Mouse (Mus musculus): ENCODE data around the gene Gm49396.
A peak's percentile ranks its signal among the peaks of the same experiment; 100 is the strongest.

Gene Gm49396

DNA sequence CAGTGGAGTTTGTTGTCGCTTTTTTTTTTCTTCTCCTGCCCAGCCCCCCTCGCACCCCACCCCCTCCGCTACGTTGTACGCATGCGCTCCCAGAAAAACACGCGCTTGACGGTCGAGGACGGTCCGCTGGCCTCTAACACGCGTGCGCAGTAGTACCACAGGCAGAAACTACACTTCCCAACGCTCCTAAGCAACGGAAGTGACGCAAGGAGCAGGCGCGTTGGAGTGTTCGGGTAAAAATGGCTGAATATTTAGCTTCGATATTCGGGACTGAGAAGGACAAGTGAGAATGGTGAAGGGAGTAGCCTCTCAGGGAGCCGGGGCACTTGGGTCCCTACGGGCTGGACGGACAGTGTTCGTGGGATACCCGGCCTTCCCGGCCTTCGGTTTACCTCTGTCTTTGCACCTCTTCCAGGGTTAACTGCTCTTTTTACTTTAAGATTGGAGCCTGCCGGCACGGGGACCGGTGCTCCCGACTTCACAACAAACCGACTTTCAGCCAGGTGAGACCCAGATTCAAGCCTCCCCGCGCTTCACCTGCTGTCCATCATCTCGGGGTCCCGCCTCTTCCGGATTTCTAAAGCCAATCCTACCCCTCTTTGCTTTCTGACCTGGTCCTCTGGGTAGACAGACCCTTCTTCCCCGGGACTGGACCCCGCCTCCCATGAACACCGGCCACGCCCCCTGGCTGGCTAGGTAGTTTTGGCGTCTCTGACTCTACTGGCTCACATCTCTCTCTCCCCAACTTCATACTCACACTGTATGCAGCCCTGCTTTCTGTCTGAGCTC, at the start of gene Gm49396, which contains the start of the genes U2af1l4 and Psenen:
Gene Gm49396 (plus strand): TSS at position 228 of the 789 bp plus-strand sequence.
Gene U2af1l4 (plus strand): TSS at position 185 of the 789 bp plus-strand sequence.
Gene Psenen (minus strand): TSS at position 511 of the 789 bp plus-strand sequence.
- peak; percentile 93 for DNase-seq

DNA sequence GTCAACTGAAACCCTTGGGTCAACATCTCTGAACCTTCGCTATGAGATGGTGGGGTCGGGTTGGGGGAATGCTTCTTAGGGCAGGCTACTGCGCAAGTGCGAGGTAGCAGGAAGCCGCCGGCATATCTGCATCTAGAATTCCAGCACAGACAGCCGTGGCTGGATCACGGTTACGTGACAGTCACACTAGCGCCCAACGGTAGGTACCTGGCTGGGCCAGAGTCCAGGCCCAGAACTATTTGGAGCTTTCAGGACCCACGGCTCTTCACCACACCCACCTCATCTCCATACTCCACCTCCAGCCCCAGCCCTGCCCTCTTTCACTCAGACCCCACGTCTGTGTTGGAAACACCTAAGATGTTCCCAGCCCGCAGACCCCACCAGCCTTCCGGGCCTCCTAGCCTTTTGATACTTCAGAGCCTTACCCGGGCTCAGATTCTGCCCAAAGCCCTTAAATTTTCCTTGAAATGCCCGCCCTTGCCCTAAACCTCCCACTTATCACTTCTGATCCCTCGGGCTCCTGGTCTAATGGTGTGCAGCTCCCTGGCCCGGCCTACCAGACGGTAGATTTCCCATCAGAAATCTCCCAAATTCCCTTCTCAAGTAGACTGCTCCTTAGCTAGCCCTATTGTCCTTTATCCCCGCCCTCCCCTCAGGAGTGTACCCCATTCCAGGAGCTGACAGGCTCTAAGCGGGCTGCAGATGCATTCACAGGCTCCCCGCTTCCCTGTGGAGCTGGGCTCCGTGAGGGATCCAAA, 48.0 kb upstream of the Gm49396 start:
- no peak for DNase-seq

DNA sequence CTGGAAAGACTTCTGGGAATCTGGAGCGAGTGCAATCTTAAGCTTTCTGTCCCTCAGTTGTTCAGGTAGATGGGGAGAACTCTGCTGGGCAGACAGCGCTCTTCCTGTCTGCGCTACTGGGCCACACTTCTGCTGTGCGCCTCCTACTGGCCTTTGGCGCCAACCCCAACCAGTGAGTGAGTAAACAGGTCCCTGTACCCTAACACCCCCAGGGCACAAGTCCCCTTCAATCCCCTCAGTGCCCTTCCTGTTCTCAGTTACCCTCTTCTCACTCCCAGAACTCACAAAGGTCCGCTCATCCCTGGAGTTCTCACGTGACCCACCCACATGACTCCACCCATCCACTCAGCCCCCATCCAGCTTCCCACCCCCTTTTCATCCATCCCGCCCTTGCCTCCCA, 44.8 kb upstream of the Gm49396 start:
- DNase-seq, result no peak

DNA sequence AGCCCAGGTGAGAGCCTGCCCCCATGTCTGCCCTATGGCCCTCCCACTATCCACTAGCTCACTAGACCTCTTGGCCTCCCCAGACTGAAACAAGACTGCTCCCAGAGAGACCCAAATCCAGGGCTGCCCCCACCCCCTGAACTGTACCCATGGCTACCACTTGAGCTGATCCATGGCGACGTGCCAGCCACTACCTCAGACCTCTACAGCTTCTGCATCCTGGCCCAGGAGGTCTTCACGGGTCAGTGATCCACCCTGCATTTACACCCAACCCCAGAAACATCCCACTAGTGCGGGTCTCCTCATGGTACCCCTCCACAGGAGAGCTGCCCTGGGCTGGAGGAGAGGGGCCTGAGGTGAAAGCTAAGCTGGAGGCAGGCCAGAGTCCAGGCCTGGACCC, 42.7 kb upstream of the Gm49396 start:
- peak; percentile 33 for DNase-seq

DNA sequence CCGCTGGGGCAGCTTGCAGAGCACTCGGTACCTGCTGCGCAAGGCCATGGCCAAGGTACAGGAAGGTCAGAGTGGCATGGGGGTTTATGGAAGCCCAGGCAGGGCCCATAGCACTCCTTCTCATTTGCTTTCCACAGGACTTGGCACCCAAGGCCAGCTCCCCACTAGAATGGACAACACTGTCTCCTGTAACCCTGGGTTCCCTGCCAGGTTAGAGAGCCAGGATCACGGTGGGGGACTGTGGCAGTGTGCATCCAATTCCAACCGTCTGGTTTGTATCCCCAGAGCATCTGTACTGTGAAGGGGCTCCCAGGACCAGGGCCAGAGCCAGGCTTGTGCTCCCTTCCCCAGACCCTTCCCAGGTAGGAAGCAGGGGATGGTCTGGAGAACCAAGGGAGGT, 42.3 kb upstream of the Gm49396 start:
- DNase-seq, result peak; percentile 48

DNA sequence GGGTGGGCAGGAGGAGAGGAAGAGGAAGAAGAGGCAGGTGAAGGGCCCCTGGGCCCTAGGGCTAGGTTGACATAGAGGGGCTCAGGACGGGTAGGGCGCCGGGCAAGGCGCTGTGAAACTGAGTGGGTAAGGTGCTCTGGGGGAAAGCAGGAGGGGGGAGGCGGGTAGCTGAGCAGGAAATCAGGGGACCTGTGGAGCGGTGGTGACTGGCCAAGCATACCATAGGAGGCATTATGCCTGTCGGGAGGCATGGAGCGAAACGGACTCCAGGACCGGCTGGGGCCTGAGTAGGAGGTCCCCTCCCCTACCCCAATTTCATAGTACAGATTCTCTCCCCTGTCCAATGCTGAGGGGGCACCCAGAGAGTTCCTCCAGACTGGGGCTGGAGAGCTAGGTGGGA, 40.3 kb upstream of the Gm49396 start:
- DNase-seq, result no peak

DNA sequence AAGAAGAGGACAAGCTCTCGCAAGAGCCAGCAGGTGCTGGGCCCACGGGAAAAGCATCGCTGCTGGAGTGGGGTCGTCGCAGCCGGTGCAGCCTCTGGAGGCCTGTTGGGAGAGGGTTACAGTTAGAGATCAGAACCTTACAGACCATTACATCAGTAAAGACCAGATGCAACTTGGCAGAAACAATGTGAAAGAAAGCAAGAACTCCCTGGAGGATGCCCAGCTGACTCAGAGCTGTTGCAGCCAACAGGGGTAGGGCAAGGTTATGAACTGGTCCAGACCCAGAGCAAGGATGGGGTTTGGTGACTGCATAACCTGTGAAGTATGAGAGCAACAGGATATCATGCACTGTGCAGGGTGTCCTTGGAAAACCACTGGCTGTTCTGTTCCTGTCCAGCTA, 38.7 kb upstream of the Gm49396 start:
- DNase-seq, result no peak

DNA sequence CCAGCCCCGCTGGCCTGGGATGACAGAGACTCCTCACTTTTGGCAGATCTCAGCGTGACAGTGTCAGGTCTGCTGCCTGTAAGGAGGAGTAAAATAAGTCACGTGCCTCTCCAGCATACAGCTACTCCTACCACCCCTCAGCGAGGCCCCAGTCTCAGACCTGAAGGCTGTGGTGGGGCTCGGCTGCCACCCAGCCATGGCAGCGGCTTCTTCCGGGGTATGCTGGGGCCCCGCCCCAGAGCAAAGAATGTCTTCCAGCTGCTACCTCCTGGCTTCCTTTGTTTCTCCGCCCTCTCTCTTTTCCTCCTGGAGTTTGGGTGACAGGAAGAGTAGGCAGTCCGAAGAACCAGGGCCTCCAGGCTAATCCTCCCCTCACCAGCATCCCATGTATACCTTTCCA, 37.2 kb upstream of the Gm49396 start:
- DNase-seq, result no peak

DNA sequence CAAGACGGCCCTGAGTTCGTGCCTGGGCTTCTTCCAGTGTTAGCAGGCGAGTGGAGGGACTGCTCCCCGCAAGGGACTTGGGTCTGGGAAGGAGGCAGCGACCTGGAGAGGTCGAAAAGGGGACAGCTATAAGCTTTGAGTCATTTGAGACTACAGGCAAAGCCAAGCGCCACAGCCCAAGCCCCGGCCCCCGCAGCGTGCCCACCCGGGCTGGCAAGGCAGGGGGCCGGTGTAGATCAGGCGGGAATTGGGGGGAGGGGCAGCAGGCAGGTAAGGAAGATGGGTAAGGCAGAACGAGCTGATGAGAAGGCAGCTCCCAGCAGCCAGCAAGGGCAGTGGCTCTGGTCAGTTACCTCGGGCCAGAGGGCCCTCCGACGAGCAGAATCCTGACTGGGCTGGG, 36.7 kb upstream of the Gm49396 start:
- no peak for DNase-seq

DNA sequence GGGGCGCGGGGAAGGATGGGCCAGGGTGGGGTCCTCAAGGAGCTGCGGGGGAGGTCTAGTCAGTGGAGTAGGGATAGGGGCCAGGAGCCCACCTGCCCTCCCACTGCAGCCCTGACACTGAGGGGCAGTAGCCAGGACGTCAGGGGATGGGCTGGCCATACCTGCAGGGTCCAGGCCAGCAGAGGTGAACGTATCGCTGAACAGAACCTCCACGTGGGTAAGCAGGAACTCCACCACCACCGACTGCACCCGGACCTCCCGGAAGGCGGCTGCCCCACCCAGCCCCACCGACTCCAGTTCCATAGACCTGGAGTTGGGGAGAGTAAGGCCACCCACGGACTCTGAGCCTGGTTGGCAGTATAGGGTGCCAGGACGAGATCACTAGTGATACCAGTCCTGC, 36.2 kb upstream of the Gm49396 start:
- DNase-seq, result no peak

DNA sequence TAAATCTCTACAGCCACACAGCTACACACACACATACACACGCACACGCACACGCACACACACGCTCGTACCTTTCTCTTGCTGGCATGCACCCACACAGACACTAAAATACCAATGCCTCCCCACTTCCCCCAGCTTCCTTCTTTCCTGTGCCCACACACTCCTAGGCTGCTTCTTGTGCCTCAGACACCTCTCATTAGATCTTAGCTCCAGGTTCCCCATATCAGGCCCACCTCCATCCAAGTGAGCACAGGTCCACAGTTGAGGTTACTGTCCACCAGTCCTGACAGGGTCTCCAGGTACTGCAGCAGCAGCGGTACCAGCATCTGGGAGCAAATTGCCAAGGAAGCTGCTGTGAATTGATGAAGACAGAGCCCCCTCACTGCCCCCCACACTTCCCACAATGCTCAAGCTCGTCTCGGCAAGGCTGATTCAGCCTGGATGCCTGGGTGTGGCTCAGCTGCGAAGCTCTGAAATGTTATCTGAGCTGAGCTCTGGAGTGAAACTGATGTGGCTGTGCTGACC, 31.8 kb upstream of the Gm49396 start:
- DNase-seq, result no peak

DNA sequence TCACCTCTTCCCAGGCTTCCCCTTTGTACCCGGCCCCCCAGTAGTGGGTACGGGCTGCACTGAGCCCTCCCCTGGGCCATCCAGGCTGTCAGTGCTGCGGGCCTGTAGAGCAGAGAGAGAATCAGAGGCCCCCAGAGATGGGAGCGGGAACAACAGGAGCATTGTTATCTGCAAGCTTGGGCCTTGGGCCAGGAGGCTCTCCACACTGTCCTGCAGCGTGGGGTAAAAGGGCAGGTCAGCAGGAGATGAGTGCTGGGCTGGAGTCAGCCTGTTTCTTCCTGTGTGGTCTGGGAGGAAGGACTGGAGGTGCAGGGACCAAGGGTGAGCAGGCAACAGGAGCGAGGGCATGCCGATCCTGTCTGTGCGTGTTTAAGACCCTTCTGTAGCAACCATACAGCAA, 30.2 kb upstream of the Gm49396 start:
- no peak for DNase-seq

DNA sequence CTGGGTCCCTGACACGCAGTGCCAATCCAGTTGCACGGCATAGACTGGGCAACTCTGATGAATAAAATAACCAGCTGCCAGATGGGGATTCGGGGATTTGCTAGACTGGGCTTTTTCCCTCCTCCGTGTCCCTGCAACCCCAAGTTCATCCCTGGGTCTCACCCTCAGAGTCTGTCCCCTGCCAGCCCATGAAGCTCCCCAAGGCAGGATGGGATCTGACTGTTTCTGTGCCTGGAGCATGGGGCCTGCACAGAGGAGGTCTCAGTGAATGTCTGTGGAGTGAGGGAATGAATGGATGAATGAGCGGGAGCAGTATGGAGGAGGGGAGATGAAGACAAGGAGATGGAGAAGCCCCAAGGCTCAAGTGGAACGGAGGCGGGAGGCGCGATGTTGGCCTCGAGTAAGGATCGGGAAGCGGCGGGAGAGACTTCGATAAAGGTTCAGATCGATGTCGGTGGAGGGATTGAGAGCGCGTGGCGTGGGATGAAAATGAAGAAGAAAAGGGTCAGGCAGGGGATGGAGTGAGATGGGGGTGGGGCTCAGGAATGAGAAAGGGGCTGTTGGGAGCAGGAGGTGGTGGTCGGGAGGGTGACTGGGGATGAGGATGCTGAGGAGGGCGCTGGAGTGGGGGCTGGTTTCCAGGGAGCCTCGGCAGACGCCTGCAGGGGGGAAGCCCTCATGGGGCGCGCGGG, 29.1 kb upstream of the Gm49396 start:
- peak; percentile 48 for DNase-seq

DNA sequence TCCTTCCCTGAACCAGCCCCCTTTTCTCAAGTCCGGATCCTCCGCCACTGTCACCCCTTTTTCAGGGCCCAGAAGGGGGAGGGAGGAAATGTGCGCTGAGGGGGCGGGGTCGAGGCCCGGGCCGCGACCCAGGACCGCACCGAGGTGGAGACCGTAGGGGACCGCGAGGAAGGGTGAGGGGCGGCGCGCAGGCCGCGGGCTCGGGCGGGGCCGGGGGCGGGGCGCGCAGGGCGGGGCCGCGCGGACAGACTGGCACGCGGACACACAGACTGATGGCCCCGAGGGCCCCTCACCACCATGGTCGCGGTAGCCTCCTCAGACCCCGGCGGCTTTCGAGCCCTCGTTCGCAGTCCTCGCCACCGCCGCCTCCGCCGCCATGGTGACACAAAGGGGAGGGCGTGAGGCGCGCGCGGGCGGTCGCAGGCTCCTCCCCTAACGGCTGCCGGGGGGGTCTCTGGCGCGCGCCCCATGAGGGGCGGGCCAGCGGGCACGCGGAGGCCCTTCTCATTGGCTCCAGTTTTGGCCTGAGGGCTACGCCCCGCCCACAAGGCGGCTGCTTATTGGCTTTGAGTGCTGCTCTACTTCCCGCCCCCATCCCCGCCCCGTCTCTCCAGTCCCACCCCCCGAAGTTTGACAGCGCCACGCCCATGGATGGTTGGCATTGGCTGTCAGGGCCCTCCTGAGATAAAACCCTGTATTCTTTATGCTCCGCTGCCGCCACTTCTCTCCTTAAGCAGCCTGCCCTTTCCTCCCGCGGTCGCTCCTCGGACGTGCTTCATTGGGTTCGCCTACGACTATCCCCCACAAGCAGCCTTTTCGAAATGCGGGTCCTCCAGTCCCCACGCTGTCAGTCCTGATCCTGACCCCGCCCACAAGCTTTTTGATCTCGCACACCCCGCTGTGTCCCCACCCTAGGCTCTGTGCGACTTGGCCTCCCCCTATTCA, 28.2 kb upstream of the Gm49396 start, which contains the start of gene Arhgap33:
Gene Arhgap33 (minus strand): TSS at position 428 of the 945 bp plus-strand sequence.
- peak; percentile 95 for DNase-seq

DNA sequence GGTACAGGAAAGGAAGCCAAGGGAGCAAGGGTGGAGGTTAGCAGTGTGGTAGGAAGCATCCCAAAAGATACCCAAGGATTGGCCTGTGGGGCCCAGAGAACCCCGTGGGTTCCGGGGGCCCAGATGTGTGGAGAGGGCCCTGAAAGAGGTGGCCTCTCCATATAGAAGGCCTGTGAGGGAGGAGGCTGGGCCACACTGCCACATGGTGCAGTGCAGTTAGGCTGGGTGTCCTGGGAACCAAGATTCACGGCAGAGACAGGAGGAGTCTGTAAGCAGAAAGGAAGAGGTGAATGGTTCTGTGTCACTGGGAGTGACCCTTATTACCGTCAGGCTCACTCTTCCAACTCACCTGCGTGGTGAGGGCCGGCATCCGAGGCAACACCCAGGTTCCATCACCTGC, 22.6 kb upstream of the Gm49396 start:
- DNase-seq, result no peak

DNA sequence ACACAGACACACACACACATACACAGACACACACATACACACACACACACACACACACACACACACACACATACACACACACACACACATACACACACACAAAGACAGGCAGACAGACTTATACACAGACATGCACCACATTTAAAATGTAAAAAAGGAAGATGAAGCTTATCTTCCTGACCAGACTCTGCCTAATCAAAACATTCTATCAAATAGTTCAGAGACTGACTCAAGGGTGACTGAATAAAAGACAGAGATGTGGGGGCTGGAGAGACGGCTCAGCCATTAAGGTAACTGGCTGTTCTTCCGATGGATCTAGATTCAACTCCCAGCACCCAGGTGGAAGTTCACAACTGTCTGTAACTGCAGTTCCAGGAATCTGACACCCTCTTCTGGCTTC, 18.8 kb upstream of the Gm49396 start:
- DNase-seq, result no peak

DNA sequence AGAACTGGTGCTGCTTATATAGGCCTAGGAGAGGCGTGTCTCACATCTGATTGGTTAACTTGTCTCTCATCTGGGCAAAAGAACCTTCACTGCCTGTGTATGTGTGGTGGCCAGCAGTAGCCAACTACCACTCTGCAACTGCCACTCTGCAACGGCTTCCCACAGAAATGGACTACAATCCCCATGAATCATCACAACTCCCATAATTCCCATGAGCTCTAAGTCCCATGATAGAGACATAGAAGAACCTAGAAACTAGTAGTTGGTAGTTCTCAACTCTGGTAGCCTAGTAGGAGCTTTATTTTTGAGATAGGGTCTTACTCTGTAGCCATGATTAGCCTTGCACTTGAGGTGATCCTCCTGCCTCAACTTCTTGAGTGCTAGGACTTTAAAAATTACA, 13.3 kb upstream of the Gm49396 start:
- no peak for DNase-seq

DNA sequence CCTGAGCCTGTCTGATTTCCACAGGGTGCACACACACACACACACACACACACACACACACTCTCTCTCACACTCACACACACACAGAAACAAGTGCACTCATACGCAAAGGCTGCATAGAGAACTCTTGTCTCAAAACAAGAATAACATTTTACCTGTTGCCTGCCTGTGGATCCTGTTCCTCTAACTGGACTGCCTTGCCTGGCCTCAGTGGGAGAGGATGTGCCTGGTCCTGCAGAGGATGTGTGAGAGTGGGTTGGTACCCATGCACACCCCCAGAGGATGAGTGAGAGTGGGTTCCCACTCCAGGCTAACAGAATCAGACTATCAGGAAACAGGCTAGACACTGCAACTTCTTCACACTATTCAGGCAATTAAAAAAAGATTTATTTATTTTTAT, 12.5 kb upstream of the Gm49396 start:
- no peak for DNase-seq

DNA sequence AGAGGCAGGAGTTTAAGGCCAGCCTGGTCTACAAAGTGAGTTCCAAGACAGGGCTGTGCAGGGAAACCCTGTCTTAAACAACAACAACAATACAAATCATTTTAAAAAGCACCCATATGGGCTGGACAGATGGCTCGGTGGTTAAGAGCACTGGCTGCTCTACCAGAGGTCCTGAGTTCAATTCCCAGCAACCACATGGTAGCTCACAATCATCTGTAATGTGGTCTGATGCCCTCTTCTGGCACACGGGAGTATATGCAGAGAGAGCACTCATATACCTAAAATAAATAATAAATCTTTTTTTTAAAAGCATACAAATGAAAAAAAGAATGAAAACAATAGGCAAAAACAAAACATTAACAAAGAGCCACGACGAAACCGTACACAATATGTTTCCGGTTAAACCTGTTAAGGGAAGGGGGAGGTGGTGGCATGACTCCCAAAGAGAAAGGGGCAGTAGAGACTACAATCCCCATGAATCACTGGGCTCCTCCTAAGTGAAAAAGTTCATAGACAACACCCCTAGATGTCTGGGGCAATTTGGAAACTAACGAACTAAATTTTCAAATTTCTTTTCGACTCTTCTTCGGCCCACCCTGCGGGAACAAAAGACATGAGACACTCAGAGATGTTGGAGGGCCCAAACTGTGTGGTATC, 11.6 kb upstream of the Gm49396 start:
- DNase-seq, result no peak

DNA sequence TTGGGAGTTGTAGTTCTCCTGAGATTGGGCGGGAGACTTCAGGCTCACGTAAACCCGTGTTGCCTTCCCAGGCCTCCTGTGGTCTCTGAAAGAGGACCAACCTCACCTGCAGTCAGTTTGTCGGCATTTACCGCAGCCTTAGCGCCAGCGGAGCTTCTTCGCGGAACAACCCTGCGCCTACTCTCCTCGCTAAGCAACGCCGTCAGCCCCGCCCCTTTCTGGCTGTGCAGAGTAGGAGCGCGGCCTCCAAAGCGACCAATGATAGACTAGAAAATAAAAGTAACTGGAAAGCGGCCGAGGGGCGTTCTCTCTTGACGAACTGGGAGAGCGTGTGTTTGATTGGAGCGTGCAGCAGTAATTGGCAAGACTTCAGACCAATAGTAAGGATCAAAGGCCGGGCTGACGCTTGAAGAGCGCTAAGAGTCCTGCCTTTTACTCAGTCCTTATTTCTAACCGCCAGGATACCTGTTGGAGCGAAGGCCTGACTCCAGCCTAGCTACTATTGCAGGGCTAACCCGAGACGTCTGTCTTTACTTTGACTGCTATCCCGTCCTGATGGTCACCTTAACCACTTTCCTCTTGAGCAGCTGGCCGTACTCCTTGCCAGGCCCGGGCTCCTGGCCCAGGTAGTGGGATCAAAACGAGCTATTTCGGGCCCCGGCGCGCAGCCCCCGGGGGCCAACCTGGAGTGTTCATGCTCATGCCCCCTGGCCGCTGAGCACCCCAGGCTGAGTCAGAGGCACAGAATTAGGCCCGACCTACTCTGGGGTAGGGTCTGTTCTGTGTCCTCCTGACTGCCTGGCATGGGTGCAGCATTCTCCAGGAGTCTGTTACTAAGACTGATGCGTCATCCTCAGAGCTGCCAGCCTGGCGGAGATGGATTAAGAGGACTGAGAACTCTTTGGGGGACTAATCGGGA, 10.8 kb upstream of the Gm49396 start, which contains the start of the genes Hspb6 and Proser3:
Gene Hspb6 (plus strand): TSS at position 77 of the 919 bp plus-strand sequence.
Gene Proser3 (minus strand): TSS at position 198 of the 919 bp plus-strand sequence.
- peak; percentile 96 for DNase-seq
